Mouse (Mus musculus) ES-E14 (cell line): ENCODE results near the gene Gm10153.

Source experiments
- CHD2 ChIP-seq: IDR thresholded peaks from 2 replicates; pipeline ENCODE4 v1.6.1; 2014; ENCODE audit warnings: mild to moderate bottlenecking, low read depth, low read length, inconsistent platforms
- MAFK ChIP-seq: IDR thresholded peaks from 2 replicates; pipeline ENCODE4 v1.6.1; 2014; ENCODE audit warnings: mild to moderate bottlenecking, low read depth, low read length, inconsistent platforms; ENCODE audit not compliant: insufficient read depth
- ZNF384 ChIP-seq: IDR thresholded peaks from 2 replicates; pipeline ENCODE4 v1.6.1; 2012; ENCODE audit warnings: low read depth, low read length, inconsistent platforms

DNA sequence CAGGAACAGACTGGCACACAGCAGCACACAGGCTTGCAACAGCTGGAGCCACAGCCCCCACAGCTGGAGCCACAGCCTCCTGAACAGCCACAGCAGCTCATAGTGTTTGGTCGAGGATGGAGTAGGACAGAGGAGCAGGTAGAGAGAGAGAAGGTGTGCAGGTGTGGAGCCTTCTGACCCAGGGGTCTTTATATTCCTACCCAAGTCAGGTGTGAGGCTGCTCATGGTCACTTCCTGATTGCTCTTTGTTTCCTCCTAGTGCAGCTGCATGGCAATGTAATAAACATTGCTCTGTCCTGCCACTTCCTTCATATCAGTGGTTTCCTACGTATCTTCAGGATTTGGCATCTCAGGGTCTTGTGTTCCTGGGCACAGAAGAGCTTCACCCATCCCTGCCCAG is at the start of gene Gm10153:
- TF ChIP-seq ZNF384 (no peak), CHD2 (no peak), MAFK (no peak)
